Mouse (Mus musculus) gastrocnemius, adult 8-10 months (tissue): ENCODE measurements around the gene Fam122b. TPM values are rescaled to one million over a fixed set of nuclear protein-coding genes. Genes with fewer than 3 reads are reported as not detected.

Source experiments
- DNase-seq, 2 experiments: peaks; one replicate each; pipeline ENCODE4 v3.0.0; 2022; ENCODE audit warnings: low spot score in 2 of 2
- total RNA-seq, 4 experiments: library from RNA; stranded (reverse); gene quantifications; 2 replicates each; pipeline ENCODE4 v1.2.4; 2022

Gene Fam122b
- total RNA-seq, 4 experiments from 2014 or later: 1.2 to 2.2 (median 1.7) TPM

DNA sequence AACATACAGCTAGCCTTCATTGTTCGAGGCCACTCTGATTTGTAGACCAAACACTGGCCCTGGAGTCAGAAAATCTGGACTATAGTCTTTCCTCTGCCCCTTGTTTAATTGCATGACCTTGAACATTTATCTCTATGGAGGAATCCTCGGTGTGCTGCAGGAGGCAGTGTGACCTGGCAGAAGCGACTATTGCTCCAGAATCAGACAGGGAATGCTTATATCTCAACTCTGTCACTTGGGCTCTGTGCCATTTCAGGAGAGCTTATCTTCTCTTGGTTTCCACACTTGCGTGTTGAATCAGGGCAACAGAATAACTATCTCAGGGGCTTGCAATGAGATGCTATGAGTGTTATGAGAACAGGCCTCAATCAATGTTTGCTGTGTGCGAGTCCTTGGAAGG lies 68.0 kb downstream of the Fam122b start:
- no peak for DNase-seq

DNA sequence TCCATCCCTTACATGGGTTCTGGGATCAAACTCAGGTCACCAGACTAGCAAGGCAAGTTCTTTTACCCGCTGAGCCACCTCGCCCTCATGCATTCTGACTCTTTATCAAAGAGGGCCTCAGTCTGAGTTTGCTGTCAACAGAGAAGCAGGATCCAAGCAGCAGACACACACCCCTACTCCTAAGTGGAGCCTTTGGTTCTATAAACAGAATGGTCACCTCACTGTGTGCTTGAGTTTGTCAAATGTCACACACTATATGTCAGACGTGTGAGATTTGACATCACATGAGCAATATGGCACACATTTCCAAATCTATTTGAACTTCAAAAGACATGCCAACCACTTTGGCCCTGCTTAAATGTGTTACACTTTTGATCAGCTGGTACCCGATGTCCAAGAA lies 71.9 kb downstream of the Fam122b start:
- DNase-seq: no peak

DNA sequence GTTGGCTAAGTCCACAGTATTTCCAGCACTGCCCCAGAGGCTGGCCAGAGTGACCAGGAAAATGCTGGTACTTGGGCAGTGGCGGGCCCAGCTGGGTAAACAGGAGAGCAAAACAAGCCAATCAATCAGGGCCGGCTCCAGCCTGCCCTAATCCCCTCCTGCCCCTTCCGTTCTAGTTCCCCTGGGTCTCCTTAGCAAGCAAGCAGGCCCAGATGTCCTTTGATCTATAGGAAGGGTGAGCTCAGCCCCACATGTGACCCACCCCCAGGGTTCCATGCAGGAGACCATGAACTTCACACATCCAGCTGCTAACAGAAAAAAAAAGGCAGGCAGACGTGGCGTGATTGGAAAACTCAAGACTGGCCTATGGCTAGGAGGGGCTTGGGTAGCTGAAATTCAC lies 73.2 kb downstream of the Fam122b start:
- DNase-seq: no peak

Other genes with a start within 250 kb of the Fam122b start
- gene Plac1, start 29.7 kb downstream of the Fam122b start, total RNA-seq: not detected
- not detected for gene Fam122c, start 3.6 kb upstream of the Fam122b start, total RNA-seq
- gene Mospd1, start 100.7 kb upstream of the Fam122b start, total RNA-seq: 10 to 100 TPM; 76.1 to 93.8 (median 90.8) TPM
- not detected for gene Etd, start 165.1 kb upstream of the Fam122b start, total RNA-seq